Mouse (Mus musculus): Measurements from ENCODE around the gene Dapp1.

- no peak for TF ChIP-seq POLR2A (IDR thresholded peaks at IDR 0.05; ENCODE audit: insufficient read length, low read depth)
- TF ChIP-seq USF1 (IDR thresholded peaks at IDR 0.05; ENCODE audit: low read depth): no peak
- no peak for TF ChIP-seq POLR2AphosphoS2 (IDR thresholded peaks at IDR 0.05; ENCODE audit: insufficient read length, low read depth)
- no peak for TF ChIP-seq TCF12 (IDR thresholded peaks at IDR 0.05; ENCODE audit: insufficient read depth, poor library complexity, severe bottlenecking)
- no peak for TF ChIP-seq CEBPB (IDR thresholded peaks at IDR 0.05; ENCODE audit: insufficient read depth, poor library complexity, severe bottlenecking)
- TF ChIP-seq MYOG (IDR thresholded peaks at IDR 0.05; ENCODE audit: control insufficient read depth in 1 of 3, insufficient read depth in 1 of 3, insufficient read length in 2 of 3, low read depth in 2 of 3): no peak
Observed at GRCm38 (mm10) chr3:137963508-137963907, 17.8 kb downstream of the Dapp1 start.

Data from myocyte (in vitro differentiated cells).